Mouse (Mus musculus) cerebellum, postnatal 36 days (tissue): ENCODE results near the gene Sft2d1.

ENCODE experiments used
- DNase-seq, 2 experiments: peaks; one replicate each; pipeline ENCODE4 v3.0.0; 2021 to 2022; ENCODE audit warnings: mixed read lengths in 2 of 2

Gene Sft2d1

GRCm38 (mm10) chr17:8310838-8311614 is at the start of gene Sft2d1:
Sft2d1 (plus strand) TSS chr17:8311102.
- DNase-seq: peak; percentile 98

DNA sequence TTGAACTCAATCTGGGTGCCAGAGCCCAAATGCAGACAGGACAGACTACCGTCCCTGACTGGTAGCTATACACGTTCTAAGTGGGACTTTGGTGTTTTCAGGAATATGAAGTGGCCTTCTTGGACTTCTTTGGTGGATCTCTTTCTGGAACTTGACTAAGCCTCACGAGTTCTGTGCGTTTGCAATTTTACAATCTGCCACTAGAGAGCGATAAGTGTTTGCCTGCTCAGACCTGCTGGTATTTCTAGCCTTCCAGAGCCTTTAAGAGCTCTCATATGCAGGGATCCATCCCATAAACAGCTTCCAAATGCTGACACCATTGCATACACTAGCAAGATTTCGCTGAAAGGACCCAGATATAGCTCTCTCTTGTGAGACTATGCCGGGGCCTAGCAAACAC is 46.3 kb upstream of the Sft2d1 start:
- peak; percentile 34 to 69 for DNase-seq

- no peak for DNase-seq
Observed at GRCm38 (mm10) chr17:8272054-8272749, 38.7 kb upstream of the Sft2d1 start.

DNA sequence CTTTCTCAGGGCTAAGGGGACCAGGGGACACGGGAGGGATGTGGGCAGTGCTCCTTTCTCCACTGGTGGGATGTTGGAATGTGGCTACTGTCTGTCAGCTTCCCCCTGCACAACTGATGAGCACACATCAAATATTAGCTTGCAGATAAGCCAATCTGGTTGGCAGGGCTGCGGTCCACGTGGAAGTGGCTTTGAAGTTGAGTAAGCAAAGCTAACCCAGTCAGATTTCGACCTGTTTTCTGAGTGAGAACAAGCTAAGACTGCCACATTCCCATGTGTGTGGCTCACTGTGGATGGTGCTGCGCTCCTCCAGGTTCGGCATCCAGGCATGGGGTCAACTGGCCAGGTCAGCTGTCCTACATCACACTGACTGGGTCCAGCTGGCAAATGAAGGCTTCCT is 38.0 kb upstream of the Sft2d1 start:
- no peak for DNase-seq

DNA sequence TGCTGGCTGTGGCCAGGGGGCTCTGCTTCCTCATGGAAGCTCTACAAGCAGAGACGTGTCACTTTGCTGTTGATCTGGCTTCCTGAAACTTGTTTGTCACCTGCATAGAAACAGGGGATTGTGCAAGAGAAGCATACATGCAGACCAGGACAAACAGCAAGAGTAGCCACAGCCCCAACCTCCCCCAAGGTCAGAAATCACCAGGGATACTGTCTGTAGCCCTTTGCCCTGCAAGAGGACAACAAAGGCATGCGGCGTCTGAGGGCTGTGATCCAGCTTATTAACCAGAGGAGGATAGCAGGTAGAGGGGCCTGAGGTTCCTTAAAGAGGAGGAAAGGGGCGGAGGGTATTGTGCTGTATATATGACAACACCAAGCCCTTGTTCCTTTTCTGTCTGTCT is 34.8 kb upstream of the Sft2d1 start:
- no peak for DNase-seq

DNA sequence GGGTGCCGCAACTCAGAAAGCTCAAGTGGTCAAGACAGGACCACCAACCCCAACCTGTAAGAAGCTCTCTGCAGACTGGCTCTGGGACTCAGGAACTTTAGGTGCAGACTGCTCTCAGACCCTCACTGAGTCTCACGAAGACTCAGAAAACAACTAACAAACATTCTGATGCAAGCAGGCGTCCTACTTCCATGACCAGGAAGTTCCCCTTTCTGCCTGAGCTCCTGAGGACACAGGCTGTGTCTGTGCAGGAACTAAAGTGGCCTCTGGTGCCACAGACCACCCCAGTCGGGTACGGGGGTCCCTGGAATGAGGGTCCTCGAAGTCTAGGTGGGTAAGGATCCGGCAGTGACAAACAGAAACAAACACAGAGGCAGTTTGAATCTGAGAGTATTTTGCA is 34.2 kb upstream of the Sft2d1 start:
- DNase-seq: no peak

GRCm38 (mm10) chr17:8277266-8277665 is 33.6 kb upstream of the Sft2d1 start:
- DNase-seq: no peak

- DNase-seq: no peak
Observed at GRCm38 (mm10) chr17:8278356-8278755, 32.5 kb upstream of the Sft2d1 start.

GRCm38 (mm10) chr17:8282821-8283525 is 27.9 kb upstream of the Sft2d1 start, which contains the start of gene Mpc1:
Mpc1 (plus strand) TSS chr17:8282904.
- DNase-seq: peak; percentile 94 to 95

DNA sequence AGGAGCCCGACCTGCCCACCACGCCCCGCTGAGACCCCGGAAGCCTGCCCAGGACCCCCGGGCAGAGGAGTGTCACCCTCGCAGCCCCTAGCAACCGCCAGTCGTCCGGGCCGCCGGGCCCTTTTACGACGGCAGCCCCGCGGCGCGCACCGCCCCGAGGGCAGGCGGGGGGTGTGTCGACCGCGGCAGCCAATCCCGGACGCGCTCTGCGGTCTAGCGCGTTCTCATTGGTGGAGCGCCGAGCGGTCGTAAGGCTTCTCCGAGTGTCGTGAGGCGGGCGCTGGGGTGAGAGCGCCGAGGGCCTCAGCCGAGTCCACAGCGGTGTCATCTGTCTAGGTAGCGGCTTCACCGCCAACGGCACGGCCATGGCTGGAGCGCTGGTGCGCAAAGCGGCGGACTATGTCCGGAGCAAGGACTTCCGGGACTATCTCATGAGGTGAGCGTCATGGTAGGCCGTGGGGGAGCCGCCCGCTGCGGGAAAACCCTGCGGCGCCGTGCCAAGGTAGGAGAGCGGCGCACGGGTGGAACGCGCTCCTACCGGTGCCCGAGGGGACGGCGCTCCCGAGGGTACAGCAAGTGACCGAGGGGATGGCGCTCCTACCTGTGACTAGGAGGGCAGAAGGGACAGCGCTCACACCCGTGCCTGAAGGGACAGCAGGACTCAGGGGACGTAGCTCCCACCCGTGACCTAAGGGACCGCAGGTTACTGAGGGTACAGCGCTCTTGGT is 27.2 kb upstream of the Sft2d1 start:
- DNase-seq: peak; percentile 95 to 97

DNA sequence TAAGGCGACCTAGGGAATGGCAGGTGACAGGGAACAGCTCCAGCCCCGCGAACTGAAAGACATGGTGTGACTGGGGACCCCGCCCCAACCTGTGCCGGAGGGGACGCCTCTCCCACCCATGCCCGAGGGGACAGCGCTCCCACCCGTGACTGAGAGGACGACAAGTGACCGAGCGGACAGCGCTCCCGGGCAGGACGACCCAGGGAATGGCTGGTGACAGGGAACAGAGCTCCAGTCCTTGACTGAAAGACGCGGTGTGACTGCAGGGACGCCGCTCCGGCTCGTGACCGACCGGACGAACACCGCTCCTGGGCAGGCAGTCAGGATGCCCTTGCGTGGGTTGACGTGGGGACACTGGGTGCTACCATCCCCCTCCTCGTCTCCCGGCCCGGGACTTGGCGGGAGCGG is 26.6 kb upstream of the Sft2d1 start:
- peak in 1 of 2 experiments; percentile 60 for DNase-seq

- no peak for DNase-seq
Observed at GRCm38 (mm10) chr17:8285056-8285455, 25.8 kb upstream of the Sft2d1 start.

GRCm38 (mm10) chr17:8286987-8287386 is 23.9 kb upstream of the Sft2d1 start:
- no peak for DNase-seq

- no peak for DNase-seq
Observed at GRCm38 (mm10) chr17:8289993-8290679, 20.8 kb upstream of the Sft2d1 start.

- DNase-seq: no peak
Observed at GRCm38 (mm10) chr17:8290736-8291135, 20.2 kb upstream of the Sft2d1 start.

GRCm38 (mm10) chr17:8295825-8296224 is 15.1 kb upstream of the Sft2d1 start:
- DNase-seq: no peak

- DNase-seq: no peak
Observed at GRCm38 (mm10) chr17:8296313-8296844, 14.5 kb upstream of the Sft2d1 start.

GRCm38 (mm10) chr17:8297746-8298145 is 13.2 kb upstream of the Sft2d1 start:
- DNase-seq: no peak

DNA sequence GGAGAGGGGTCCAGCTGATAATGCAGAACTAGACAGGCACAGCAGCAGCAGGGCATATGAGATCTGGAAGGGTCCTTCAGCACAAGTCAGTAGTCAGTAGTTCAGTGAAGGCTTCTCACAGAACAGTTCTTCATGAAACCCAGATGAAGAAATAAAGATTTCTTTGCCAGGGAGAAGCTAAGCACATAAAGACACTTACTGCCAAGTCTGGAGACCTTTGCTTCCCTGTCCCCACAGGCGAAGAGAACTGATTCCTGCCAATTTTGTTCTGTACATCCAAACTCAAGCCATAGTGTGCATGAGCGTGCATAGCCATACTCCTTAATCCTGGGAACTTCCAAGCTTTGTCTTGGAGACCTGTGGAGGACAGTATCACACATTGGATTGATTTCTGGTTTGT is 12.6 kb upstream of the Sft2d1 start:
- no peak for DNase-seq

DNA sequence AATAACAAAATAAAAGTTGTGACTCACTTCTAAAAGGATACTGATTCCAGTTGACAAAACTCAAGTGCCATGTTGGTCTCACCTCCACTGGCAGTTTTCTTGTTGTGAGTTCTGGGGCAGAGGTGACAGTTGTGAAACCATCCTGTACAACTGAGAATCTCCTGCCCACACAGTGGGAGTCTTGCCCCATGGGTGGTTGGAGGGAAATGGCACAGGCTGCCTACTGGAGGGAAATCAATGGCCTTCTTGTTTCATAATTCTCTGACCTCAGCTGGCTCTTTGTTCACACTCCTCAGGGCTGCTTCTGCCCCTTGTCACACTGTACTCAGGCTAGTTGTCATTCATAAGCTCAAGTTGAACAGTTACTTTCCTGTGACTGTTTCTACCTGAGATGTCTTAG is 11.4 kb upstream of the Sft2d1 start:
- no peak for DNase-seq

DNA sequence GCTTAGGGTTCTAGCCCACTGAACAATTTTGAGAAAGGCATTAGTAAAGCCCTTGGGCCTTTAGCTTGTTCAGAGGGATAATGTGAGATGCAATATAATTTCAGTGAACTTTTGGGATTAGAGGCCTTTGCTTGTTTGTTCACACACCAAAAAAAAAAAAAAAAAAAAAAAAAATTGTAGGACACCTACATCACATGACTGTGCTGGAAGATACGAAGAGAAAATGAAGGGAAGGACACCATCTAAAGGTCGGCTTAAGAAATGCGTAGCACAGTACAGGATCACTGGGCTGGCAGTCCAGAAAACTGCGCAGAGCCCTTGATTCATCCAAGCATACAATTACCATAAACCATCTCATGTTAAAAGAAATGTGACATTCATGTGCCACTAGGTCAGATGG is 9.4 kb upstream of the Sft2d1 start:
- no peak for DNase-seq
